Mouse (Mus musculus) spleen, adult 2 months (tissue): ENCODE measurements at regions not wholly inside any gene's neighbourhood (a gene's known extent, or its start where the extent isn't known, plus 50 kb on each side); places are given as distances from the start of the nearest gene placed in this dataset.

Source experiments
- CTCF ChIP-seq: fragments of 200-500 bp; IDR thresholded peaks from 2 replicates; pipeline ENCODE4 v1.5.1; 2011; ENCODE audit warnings: mild to moderate bottlenecking, inconsistent platforms; ENCODE audit not compliant: insufficient read depth, insufficient read length, insufficient replicate concordance; ENCODE audit errors: extremely low read depth
- POLR2A ChIP-seq: fragments of 200-500 bp; IDR thresholded peaks from 2 replicates; pipeline ENCODE4 v1.6.1; 2011; ENCODE audit warnings: low read depth, low read length, inconsistent platforms

GRCm38 (mm10) chr13:28532278-28532677 lies 274.9 kb downstream of the Gm11361 start:
- TF ChIP-seq CTCF: no peak
- TF ChIP-seq POLR2A: no peak
